Mouse (Mus musculus) CH12.LX (cell line): Measurements from ENCODE around the gene Pik3ca. TPM values are rescaled to one million over a fixed set of nuclear protein-coding genes. Genes with fewer than 3 reads are reported as not detected.

Source experiments
- DNase-seq: peaks from one replicate; pipeline ENCODE4 v3.0.0-alpha.2; 2013; ENCODE audit errors: extremely low read depth
- H3K27ac ChIP-seq: 2 replicates; pipeline ENCODE4 v1.5.1; 2012; ENCODE audit warnings: low read depth, mild to moderate bottlenecking, control low read depth, moderate library complexity; ENCODE audit not compliant: insufficient read depth
- H3K27me3 ChIP-seq: replicated peaks from 2 replicates; pipeline ENCODE3; 2012; ENCODE audit warnings: inconsistent platforms
- H3K36me3 ChIP-seq, 2 experiments: replicated peaks in 1 of 2; 2 replicates each; pipeline versions ENCODE3 to v1.6.1; 2012; ENCODE audit warnings: inconsistent platforms in 1 of 2, low read length in 1 of 2, mild to moderate bottlenecking in 1 of 2, mixed read lengths in 1 of 2, moderate library complexity in 1 of 2; ENCODE audit not compliant: control insufficient read depth in 1 of 2, insufficient read depth in 1 of 2
- H3K4me1 ChIP-seq, 2 experiments: 2 replicates each; pipeline ENCODE4 v1.6.1; 2012; ENCODE audit warnings: inconsistent platforms in 1 of 2, moderate library complexity in 1 of 2; ENCODE audit not compliant: insufficient read depth in 2 of 2, control insufficient read depth in 1 of 2
- H3K4me2 ChIP-seq: 2 replicates; pipeline ENCODE4 v1.6.1; 2012; ENCODE audit warnings: low read depth, mild to moderate bottlenecking, control low read depth; ENCODE audit not compliant: poor library complexity, insufficient read depth, severe bottlenecking
- H3K4me3 ChIP-seq, 3 experiments: fragments of 150-350 bp in 1 of 3; sonication (generic) in 1 of 3; replicated peaks in 1 of 3; 2 replicates each; pipeline versions ENCODE3 to v1.5.1; 2011 to 2012; ENCODE audit warnings: low read depth in 2 of 3, low read length in 2 of 3, mild to moderate bottlenecking in 2 of 3, moderate library complexity in 2 of 3, control low read depth in 1 of 3, improper control_type of control experiment in 1 of 3, inconsistent platforms in 1 of 3, mixed read lengths in 1 of 3; ENCODE audit not compliant: poor library complexity in 1 of 3
- H3K79me2 ChIP-seq: replicated peaks from 2 replicates; pipeline ENCODE4 v1.6.1; 2012; ENCODE audit warnings: mild to moderate bottlenecking, moderate library complexity; ENCODE audit not compliant: control insufficient read depth, poor library complexity, insufficient read depth, severe bottlenecking; ENCODE audit errors: extremely low read depth
- H3K9ac ChIP-seq: 2 replicates; pipeline ENCODE4 v1.6.1; 2012; ENCODE audit warnings: low read depth, mild to moderate bottlenecking, control low read depth, moderate library complexity; ENCODE audit not compliant: insufficient read depth
- H3K9me3 ChIP-seq: replicated peaks from 2 replicates; pipeline ENCODE3; 2012; ENCODE audit warnings: low read length, inconsistent platforms, mixed read lengths
- BHLHE40 ChIP-seq: IDR thresholded peaks from 2 replicates; pipeline ENCODE4 v1.6.1; 2011; ENCODE audit warnings: mild to moderate bottlenecking, low read depth, low read length, improper control_type of control experiment
- CHD1 ChIP-seq: IDR thresholded peaks from 2 replicates; pipeline ENCODE4 v1.6.1; 2012; ENCODE audit warnings: low read depth, low read length, improper control_type of control experiment, inconsistent platforms
- CHD2 ChIP-seq: IDR thresholded peaks from 2 replicates; pipeline ENCODE4 v1.6.1; 2011; ENCODE audit warnings: low read length, improper control_type of control experiment
- GABPA ChIP-seq: IDR thresholded peaks from 2 replicates; pipeline ENCODE4 v1.6.1; 2012; ENCODE audit warnings: low read depth, low read length, improper control_type of control experiment, inconsistent platforms; ENCODE audit not compliant: insufficient replicate concordance
- HCFC1 ChIP-seq: IDR thresholded peaks from 2 replicates; pipeline ENCODE4 v1.6.1; 2012; ENCODE audit warnings: low read depth, mild to moderate bottlenecking, inconsistent platforms, low read length, improper control_type of control experiment
- JUND ChIP-seq: conservative IDR thresholded peaks from 2 replicates; pipeline ENCODE4 v1.6.1; 2011; ENCODE audit warnings: low read depth, low read length, improper control_type of control experiment
- KAT2A ChIP-seq: IDR thresholded peaks from 2 replicates; pipeline ENCODE4 v1.6.1; 2012; ENCODE audit warnings: low read length, improper control_type of control experiment, inconsistent platforms; ENCODE audit not compliant: insufficient replicate concordance
- MAFK ChIP-seq: IDR thresholded peaks from 2 replicates; pipeline ENCODE4 v1.6.1; 2011; ENCODE audit warnings: low read length, improper control_type of control experiment; ENCODE audit not compliant: insufficient replicate concordance
- MAX ChIP-seq: IDR thresholded peaks from 2 replicates; pipeline ENCODE4 v1.6.1; 2011; ENCODE audit warnings: low read length, improper control_type of control experiment
- MEF2A ChIP-seq: IDR thresholded peaks from 2 replicates; pipeline ENCODE4 v1.6.1; 2014; ENCODE audit warnings: low read depth, mild to moderate bottlenecking, inconsistent platforms, low read length, improper control_type of control experiment, borderline replicate concordance
- NELFE ChIP-seq: IDR thresholded peaks from 2 replicates; pipeline ENCODE4 v1.6.1; 2011; ENCODE audit warnings: low read depth, low read length, improper control_type of control experiment
- NRF1 ChIP-seq: IDR thresholded peaks from 2 replicates; pipeline ENCODE4 v1.6.1; 2014; ENCODE audit warnings: low read depth, mild to moderate bottlenecking, inconsistent platforms, low read length, improper control_type of control experiment, moderate library complexity
- RAD21 ChIP-seq: IDR thresholded peaks from 2 replicates; pipeline ENCODE4 v1.6.1; 2011; ENCODE audit warnings: low read depth, mild to moderate bottlenecking, low read length, improper control_type of control experiment, moderate library complexity
- SIN3A ChIP-seq: IDR thresholded peaks from 2 replicates; pipeline ENCODE4 v1.6.1; 2012; ENCODE audit warnings: low read length, improper control_type of control experiment, inconsistent platforms
- SMC3 ChIP-seq: IDR thresholded peaks from 2 replicates; pipeline ENCODE4 v1.6.1; 2011; ENCODE audit warnings: low read depth, low read length, improper control_type of control experiment
- TBP ChIP-seq: conservative IDR thresholded peaks from 2 replicates; pipeline ENCODE4 v1.6.1; 2011; ENCODE audit warnings: low read depth, low read length, improper control_type of control experiment
- TCF12 ChIP-seq: IDR thresholded peaks from 2 replicates; pipeline ENCODE4 v1.6.1; 2014; ENCODE audit warnings: low read depth, mild to moderate bottlenecking, inconsistent platforms, low read length, improper control_type of control experiment
- UBTF ChIP-seq: IDR thresholded peaks from 2 replicates; pipeline ENCODE4 v1.6.1; 2012; ENCODE audit warnings: low read depth, mild to moderate bottlenecking, inconsistent platforms, low read length, improper control_type of control experiment, moderate library complexity
- USF1 ChIP-seq: IDR thresholded peaks from 2 replicates; pipeline ENCODE4 v1.6.1; 2014; ENCODE audit warnings: low read depth, mild to moderate bottlenecking, inconsistent platforms, low read length, improper control_type of control experiment
- ZC3H11A ChIP-seq: IDR thresholded peaks from 2 replicates; pipeline ENCODE4 v1.6.1; 2012; ENCODE audit warnings: low read depth, mild to moderate bottlenecking, inconsistent platforms, low read length, improper control_type of control experiment
- ZMIZ1 ChIP-seq: IDR thresholded peaks from 2 replicates; pipeline ENCODE4 v1.6.1; 2012; ENCODE audit warnings: low read depth, mild to moderate bottlenecking, inconsistent platforms, low read length, improper control_type of control experiment
- ZNF384 ChIP-seq: IDR thresholded peaks from 2 replicates; pipeline ENCODE4 v1.6.1; 2012; ENCODE audit warnings: low read depth, low read length, improper control_type of control experiment, inconsistent platforms
- dilution Hi-C: fragments of 300-500 bp; cut with MboI; formaldehyde crosslinking; loops from 2 replicates; pipeline ENCODE4 v1.14.3; 2020; ENCODE audit warnings: low sequenced_read_pairs; ENCODE audit not compliant: extremely low pct_unique_long_range_greater_than_20kb, extremely low pct_ligation_motif_present
- in situ Hi-C: fragments of 300-500 bp; cut with MboI; formaldehyde crosslinking; loops from 3 replicates; pipeline ENCODE4 v1.14.3; 2019; ENCODE audit warnings: low sequenced_read_pairs, low pct_ligation_motif_present, low pct_unique_long_range_greater_than_20kb, mixed read lengths
- polyA plus RNA-seq: library from polyadenylated mRNA; unstranded; fragments of >175 nt; gene quantifications from 2 replicates; pipeline ENCODE4 v1.2.1, GENCODE M21; 2012; ENCODE audit warnings: low read depth; ENCODE audit not compliant: insufficient read length
- total RNA-seq, 2 experiments: library from RNA; depleted of rRNA; stranded (reverse); fragments of 300-350 nt in 1 of 2; fragments of >200 nt in 1 of 2; gene quantifications; 2 replicates each; pipeline ENCODE4 v1.2.3; 2012 to 2014

The Pik3ca gene
- total and polyA plus RNA-seq, 3 experiments, result 19.1 to 26.5 (median 19.6) TPM

DNA sequence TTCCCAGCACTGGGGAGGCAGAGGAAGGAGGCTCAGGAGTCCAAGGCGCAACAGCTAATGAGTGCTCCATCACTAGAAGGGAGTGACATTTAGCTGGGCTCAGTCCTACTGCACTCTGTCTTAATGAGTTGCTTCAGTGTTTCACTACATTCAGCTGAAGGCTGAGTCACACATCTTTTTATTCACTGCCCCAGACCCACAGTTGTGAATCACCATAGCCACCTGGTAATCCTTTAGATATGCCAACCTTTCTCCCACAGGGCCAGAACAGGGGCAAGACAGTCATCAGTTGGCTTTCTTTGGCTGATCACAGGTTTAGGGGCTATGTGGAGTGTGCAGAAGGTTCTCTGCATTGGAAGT lies 99.2 kb downstream of the Pik3ca start:
- dilution Hi-C loops, result no loop called here
- no peak overlapping the region for H3K4me3 ChIP-seq
- TF ChIP-seq TBP (no peak), KAT2A (no peak), MAFK (no peak), BHLHE40 (no peak), HCFC1 (no peak), MAX (no peak), SIN3A (no peak), UBTF (no peak), SMC3 (no peak), TCF12 (no peak), GABPA (no peak), USF1 (no peak), CHD2 (no peak), ZC3H11A (no peak), ZMIZ1 (no peak), MEF2A (no peak), RAD21 (no peak)

DNA sequence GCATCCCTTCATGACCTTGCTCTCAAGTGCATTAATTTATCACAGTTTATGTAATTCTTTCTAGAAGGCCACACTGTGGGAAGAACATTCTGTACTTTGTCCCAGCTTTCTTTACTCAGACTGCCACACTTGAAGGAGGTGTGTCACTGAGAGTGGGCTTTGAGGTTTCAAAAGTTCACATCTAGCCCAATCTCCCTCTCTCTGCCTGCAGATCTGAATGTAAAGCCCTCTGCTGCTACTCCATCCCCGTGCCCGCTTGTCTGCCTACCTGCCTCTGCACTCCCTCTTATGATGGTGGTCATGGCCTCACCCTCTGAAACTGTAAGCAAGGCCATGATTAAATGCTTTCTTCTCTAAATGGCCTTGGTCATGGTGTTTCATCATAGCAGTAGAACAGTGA lies 102.9 kb downstream of the Pik3ca start:
- no peak overlapping the region for H3K9ac ChIP-seq
- DNase-seq, result no peak
- no peaks in the 10 kb centered on the region for H3K79me2 ChIP-seq
- dilution Hi-C loops, result no loop called here
- no peaks in the 10 kb centered on the region for H3K27me3 ChIP-seq
- H3K4me2 ChIP-seq, result no peak overlapping the region
- H3K4me1 ChIP-seq, result peaks cover 13 to 22% of the 10 kb centered on the region in 2 experiments
- TF ChIP-seq ZNF384 (no peak), CHD1 (no peak), NRF1 (no peak), JUND (no peak), TCF12 (no peak), HCFC1 (no peak), NELFE (no peak), RAD21 (no peak), UBTF (no peak), MEF2A (no peak), MAFK (no peak), KAT2A (no peak), SIN3A (no peak), CHD2 (no peak)
- H3K36me3 ChIP-seq, result no peaks in the 10 kb centered on the region
- in situ Hi-C loops, result loop anchor here (5.0 to 25.0 kb wide), 3 partner anchors 43 to 713 kb away; no protein-coding TSS in a partner anchor
- H3K27ac ChIP-seq, result no peak overlapping the region
- no peaks in the 10 kb centered on the region for H3K9me3 ChIP-seq
- H3K4me3 ChIP-seq, result no peak overlapping the region

More for the DNA sequence above, 99.2 kb downstream of the Pik3ca start:
- Histone ChIP-seq H3K27me3 (no peaks in the 10 kb centered on the region), H3K4me1 (peaks cover 29 to 58% of the 10 kb centered on the region in 2 experiments), H3K36me3 (no peaks in the 10 kb centered on the region), H3K27ac (peak overlapping the region; percentile 53), H3K9me3 (no peaks in the 10 kb centered on the region), H3K79me2 (no peaks in the 10 kb centered on the region), H3K9ac (no peak overlapping the region), H3K4me2 (no peak overlapping the region)
- in situ Hi-C loops, result loop anchor here (10.0 kb wide), 1 partner anchor 122 kb away; no protein-coding TSS in a partner anchor
- no peak for DNase-seq
